Mouse (Mus musculus) heart, postnatal 10 days (tissue): Measurements from ENCODE around the gene Noto. TPM values are rescaled to one million over a fixed set of nuclear protein-coding genes. Genes with fewer than 3 reads are reported as not detected.

Experiments
- DNase-seq, 2 experiments: peaks; one replicate each; pipeline ENCODE4 v3.0.0; 2021
- intact Hi-C: fragments of 180-260 bp; cut with DNase I; formaldehyde crosslinking; loops from one replicate; pipeline ENCODE4 v1.15.1; 2025
- total RNA-seq, 2 experiments: library from RNA; stranded (reverse); gene quantifications; 2 replicates each; pipeline ENCODE4 v1.2.3; 2021

Noto gene
- total RNA-seq, 2 experiments from 2014 or later: not detected

GRCm38 (mm10) chr6:85469660-85470430, 46.2 kb downstream of the Noto start:
- intact Hi-C loops: loop anchor here (10.0 kb wide), 1 partner anchor 435 kb away; the partner anchor contains the start of gene Nat8f4
- no peak for DNase-seq

- intact Hi-C loops: no loop called here
- DNase-seq: no peak
These were observed 48.3 kb downstream of the Noto start for GRCm38 (mm10) chr6:85471962-85472361.

DNA sequence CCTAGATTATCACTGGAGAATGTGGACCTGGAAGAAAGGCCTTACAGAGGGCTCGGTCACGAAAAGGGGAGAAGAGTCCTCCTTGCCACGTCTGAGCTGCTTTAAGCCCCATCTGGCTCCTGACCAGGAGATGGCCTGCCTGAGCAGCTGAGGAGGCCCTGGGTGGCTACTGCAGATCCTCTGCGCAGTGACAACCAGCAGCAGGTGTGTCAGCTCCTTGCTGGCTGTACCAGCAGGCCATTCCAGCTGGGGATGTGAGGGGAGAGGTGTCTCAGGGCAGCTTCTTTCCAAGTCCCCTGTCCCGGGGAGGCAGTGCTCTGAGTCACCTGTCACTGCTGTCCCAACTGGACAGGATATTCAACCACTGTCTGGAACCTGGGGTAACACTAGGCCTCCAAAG, 48.9 kb downstream of the Noto start:
- no peak for DNase-seq
- intact Hi-C loops: no loop called here

DNA sequence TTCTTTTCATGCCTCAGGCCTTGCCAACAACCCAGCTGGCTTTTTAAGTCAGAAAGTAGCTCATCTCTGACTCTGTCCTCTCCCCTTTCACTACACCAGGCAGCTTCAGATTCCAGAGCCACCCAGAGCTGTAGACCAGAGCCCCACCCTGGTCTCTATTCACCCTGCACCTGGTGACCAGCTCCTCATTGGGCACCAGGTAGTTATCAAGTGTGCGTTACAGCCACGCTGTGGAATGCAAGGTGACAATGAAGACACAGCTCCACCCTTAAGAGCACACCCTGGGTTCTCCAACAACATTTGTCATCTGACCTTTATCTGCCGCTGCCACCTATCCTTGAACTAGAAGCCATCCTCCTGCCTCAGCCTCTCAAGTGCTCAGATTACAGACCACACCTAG, 51.9 kb downstream of the Noto start:
- intact Hi-C loops: no loop called here
- DNase-seq: no peak

- peak in 1 of 2 experiments; percentile 19 for DNase-seq
- intact Hi-C loops: no loop called here
These were observed 53.8 kb downstream of the Noto start for GRCm38 (mm10) chr6:85477366-85477917.

- intact Hi-C loops: no loop called here
- no peak for DNase-seq
These were observed 54.7 kb downstream of the Noto start for GRCm38 (mm10) chr6:85478416-85478815.

Other genes starting within 250 kb of the Noto start
- not detected for gene Emx1, start 236.4 kb upstream of the Noto start, total RNA-seq
- gene Sfxn5, start 90.5 kb upstream of the Noto start, total RNA-seq: 1 to 10 TPM; 3.1 to 6.0 TPM
- gene Rab11fip5, start 49.3 kb upstream of the Noto start, total RNA-seq: 10 to 100 TPM; 65.4 to 73.1 TPM
- gene Smyd5, start 8.1 kb downstream of the Noto start, total RNA-seq: 10 to 100 TPM; 11.1 to 12.5 TPM
- gene Cct7, start 27.6 kb downstream of the Noto start, total RNA-seq: 100 to 1,000 TPM; 160 to 172 TPM
- 10 to 100 TPM; 17.9 to 19.4 TPM for gene Pradc1, start 28.1 kb downstream of the Noto start, total RNA-seq
- not detected for gene Fbxo41, start 79.1 kb downstream of the Noto start, total RNA-seq
- gene Egr4, start 89.7 kb downstream of the Noto start, total RNA-seq: not detected
- gene Alms1, start 163.6 kb downstream of the Noto start, total RNA-seq: 1 to 10 TPM; 2.8 to 4.1 TPM